Mouse (Mus musculus): ENCODE results near the gene Fgf2. TPM values are rescaled to one million over a fixed set of nuclear protein-coding genes. Genes with fewer than 3 reads are reported as not detected.

Fgf2 gene
- polyA plus RNA-seq, 1 experiment = 0.49 TPM

DNA sequence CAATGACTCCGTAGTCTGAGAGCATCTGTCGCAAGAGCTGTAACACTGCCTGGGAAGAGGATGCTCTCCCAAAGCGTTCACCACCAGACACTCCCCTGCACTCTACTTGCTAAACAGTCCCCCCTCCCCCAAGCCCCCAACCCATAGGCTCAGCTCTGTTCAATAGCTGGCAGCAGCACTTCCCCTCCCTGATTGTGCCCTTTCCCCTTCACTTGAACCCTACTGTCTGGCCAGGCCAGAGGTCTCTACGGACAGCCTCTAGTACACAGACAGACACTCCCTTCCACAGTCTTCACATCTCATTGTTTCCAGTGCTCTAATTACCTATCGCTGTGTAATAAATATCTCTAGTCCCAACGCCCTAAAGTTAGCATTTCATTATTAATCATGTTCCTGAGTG is 29.8 kb downstream of the Fgf2 start:
- no peak overlapping the region for H3ac ChIP-seq (ENCODE audit: control insufficient read depth, insufficient read length, low read depth)
- no peaks in the 10 kb centered on the region for H3K27me3 ChIP-seq (ENCODE audit: control insufficient read depth, insufficient read depth, insufficient read length)
- H3K4me3 ChIP-seq (ENCODE audit: insufficient read depth, poor library complexity, severe bottlenecking) = no peak overlapping the region
- H3K36me3 ChIP-seq (ENCODE audit: control insufficient read depth, insufficient read depth) = no peaks in the 10 kb centered on the region
- no peaks in the 10 kb centered on the region for H3K79me2 ChIP-seq (ENCODE audit: control insufficient read depth, insufficient read depth)
- no peaks in the 10 kb centered on the region for H3K79me3 ChIP-seq (ENCODE audit: low read depth)
- TF ChIP-seq CTCF (IDR thresholded peaks at IDR 0.05; ENCODE audit: control insufficient read depth, insufficient read depth, insufficient read length) = no peak

DNA sequence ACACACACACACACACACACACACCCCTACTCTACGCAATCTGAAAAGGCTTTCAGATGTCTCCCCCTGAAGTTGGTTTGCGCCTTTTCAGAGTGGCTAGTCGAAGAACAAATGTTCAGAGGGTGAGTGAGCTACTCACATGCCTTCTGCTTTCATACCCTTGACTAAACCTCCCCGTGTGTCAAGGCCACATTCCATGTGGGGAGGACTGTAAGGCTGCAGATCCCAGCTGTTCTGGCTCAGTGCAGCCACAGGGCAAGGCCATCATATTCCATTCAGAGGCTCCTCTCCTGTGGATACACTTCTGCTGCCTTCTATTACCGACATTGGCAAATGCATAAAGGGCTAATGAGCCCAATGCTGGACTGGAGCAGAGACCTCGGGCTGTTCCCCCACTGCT is 30.3 kb downstream of the Fgf2 start:
- Histone ChIP-seq H3K79me3 (ENCODE audit: low read depth) (no peaks in the 10 kb centered on the region), H3K4me3 (ENCODE audit: insufficient read depth, poor library complexity, severe bottlenecking) (no peak overlapping the region), H3K79me2 (ENCODE audit: control insufficient read depth, insufficient read depth) (no peaks in the 10 kb centered on the region), H3K36me3 (ENCODE audit: control insufficient read depth, insufficient read depth) (no peaks in the 10 kb centered on the region), H3ac (ENCODE audit: control insufficient read depth, insufficient read length, low read depth) (no peak overlapping the region), H3K27me3 (ENCODE audit: control insufficient read depth, insufficient read depth, insufficient read length) (no peaks in the 10 kb centered on the region)
- TF ChIP-seq USF1 (IDR thresholded peaks at IDR 0.05; ENCODE audit: low read depth) (no peak), FOSL1 (IDR thresholded peaks at IDR 0.05; ENCODE audit: insufficient read depth, low read length, poor library complexity, severe bottlenecking) (no peak), MAX (IDR thresholded peaks at IDR 0.05) (no peak), MYOD1 (IDR thresholded peaks at IDR 0.05; ENCODE audit: control insufficient read depth, insufficient read length, low read depth) (no peak), MYOG (IDR thresholded peaks at IDR 0.05; ENCODE audit: control insufficient read depth, extremely low read depth, insufficient read length) (no peak), CEBPB (IDR thresholded peaks at IDR 0.05; ENCODE audit: low read depth) (no peak), CTCF (IDR thresholded peaks at IDR 0.05; ENCODE audit: control insufficient read depth, insufficient read depth, insufficient read length) (no peak)

DNA sequence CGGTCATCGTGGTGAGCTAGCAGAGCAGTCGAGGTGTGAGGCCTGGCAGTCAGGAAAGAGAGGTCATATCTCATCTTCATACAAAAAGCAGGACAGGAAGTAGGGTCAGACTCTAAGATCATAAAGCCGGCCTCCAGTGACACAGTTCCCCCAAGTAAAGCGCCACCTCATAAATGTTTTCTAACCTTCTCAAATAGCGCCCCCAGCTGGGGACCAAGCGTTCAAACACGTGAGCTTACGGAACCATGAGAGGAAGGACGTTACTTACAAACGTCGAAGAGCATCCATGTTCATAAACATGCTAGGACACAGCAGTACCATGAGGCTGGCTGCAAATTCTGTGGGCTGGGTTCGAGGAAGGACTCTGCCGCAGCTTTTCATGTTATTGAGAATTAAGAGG is 31.1 kb downstream of the Fgf2 start:
- H3K27me3 ChIP-seq (ENCODE audit: control insufficient read depth, insufficient read depth, insufficient read length) = no peaks in the 10 kb centered on the region
- no peak for TF ChIP-seq USF1 (IDR thresholded peaks at IDR 0.05; ENCODE audit: low read depth)
- TF ChIP-seq MAX (IDR thresholded peaks at IDR 0.05) = no peak
- TF ChIP-seq MYOG (IDR thresholded peaks at IDR 0.05; ENCODE audit: control insufficient read depth, extremely low read depth, insufficient read length) = no peak
- TF ChIP-seq FOSL1 (IDR thresholded peaks at IDR 0.05; ENCODE audit: insufficient read depth, low read length, poor library complexity, severe bottlenecking) = no peak
- TF ChIP-seq CEBPB (IDR thresholded peaks at IDR 0.05; ENCODE audit: low read depth) = no peak
- no peak for TF ChIP-seq CTCF (IDR thresholded peaks at IDR 0.05; ENCODE audit: control insufficient read depth, insufficient read depth, insufficient read length)
- TF ChIP-seq MYOD1 (IDR thresholded peaks at IDR 0.05; ENCODE audit: control insufficient read depth, insufficient read length, low read depth) = no peak
- no peak overlapping the region for H3ac ChIP-seq (ENCODE audit: control insufficient read depth, insufficient read length, low read depth)
- no peaks in the 10 kb centered on the region for H3K79me3 ChIP-seq (ENCODE audit: low read depth)
- H3K4me3 ChIP-seq (ENCODE audit: insufficient read depth, poor library complexity, severe bottlenecking) = no peak overlapping the region
- no peaks in the 10 kb centered on the region for H3K79me2 ChIP-seq (ENCODE audit: control insufficient read depth, insufficient read depth)
- H3K36me3 ChIP-seq (ENCODE audit: control insufficient read depth, insufficient read depth) = no peaks in the 10 kb centered on the region

- Histone ChIP-seq H3K79me2 (ENCODE audit: control insufficient read depth, insufficient read depth) (no peaks in the 10 kb centered on the region), H3K36me3 (ENCODE audit: control insufficient read depth, insufficient read depth) (no peaks in the 10 kb centered on the region), H3K79me3 (ENCODE audit: low read depth) (no peaks in the 10 kb centered on the region), H3ac (ENCODE audit: control insufficient read depth, insufficient read length, low read depth) (no peak overlapping the region), H3K27me3 (ENCODE audit: control insufficient read depth, insufficient read depth, insufficient read length) (no peaks in the 10 kb centered on the region), H3K4me3 (ENCODE audit: insufficient read depth, poor library complexity, severe bottlenecking) (no peak overlapping the region)
- TF ChIP-seq MYOD1 (IDR thresholded peaks at IDR 0.05; ENCODE audit: control insufficient read depth, insufficient read length, low read depth) = no peak
- TF ChIP-seq MYOG (IDR thresholded peaks at IDR 0.05; ENCODE audit: control insufficient read depth, extremely low read depth, insufficient read length) = no peak
- no peak for TF ChIP-seq FOSL1 (IDR thresholded peaks at IDR 0.05; ENCODE audit: insufficient read depth, low read length, poor library complexity, severe bottlenecking)
- no peak for TF ChIP-seq USF1 (IDR thresholded peaks at IDR 0.05; ENCODE audit: low read depth)
- no peak for TF ChIP-seq CEBPB (IDR thresholded peaks at IDR 0.05; ENCODE audit: low read depth)
- no peak for TF ChIP-seq MAX (IDR thresholded peaks at IDR 0.05)
- no peak for TF ChIP-seq CTCF (IDR thresholded peaks at IDR 0.05; ENCODE audit: control insufficient read depth, insufficient read depth, insufficient read length)
Observed at GRCm38 (mm10) chr3:37379930-37380881, 32.1 kb downstream of the Fgf2 start.

GRCm38 (mm10) chr3:37381457-37381856 is 33.3 kb downstream of the Fgf2 start:
- TF ChIP-seq CEBPB (IDR thresholded peaks at IDR 0.05; ENCODE audit: low read depth) (no peak), CTCF (IDR thresholded peaks at IDR 0.05; ENCODE audit: control insufficient read depth, insufficient read depth, insufficient read length) (no peak), MYOG (IDR thresholded peaks at IDR 0.05; ENCODE audit: control insufficient read depth, extremely low read depth, insufficient read length) (no peak), MAX (IDR thresholded peaks at IDR 0.05) (no peak), FOSL1 (IDR thresholded peaks at IDR 0.05; ENCODE audit: insufficient read depth, low read length, poor library complexity, severe bottlenecking) (no peak), USF1 (IDR thresholded peaks at IDR 0.05; ENCODE audit: low read depth) (no peak), MYOD1 (IDR thresholded peaks at IDR 0.05; ENCODE audit: control insufficient read depth, insufficient read length, low read depth) (no peak)
- Histone ChIP-seq H3K79me2 (ENCODE audit: control insufficient read depth, insufficient read depth) (no peaks in the 10 kb centered on the region), H3K4me3 (ENCODE audit: insufficient read depth, poor library complexity, severe bottlenecking) (no peak overlapping the region), H3K79me3 (ENCODE audit: low read depth) (no peaks in the 10 kb centered on the region), H3K27me3 (ENCODE audit: control insufficient read depth, insufficient read depth, insufficient read length) (no peaks in the 10 kb centered on the region), H3ac (ENCODE audit: control insufficient read depth, insufficient read length, low read depth) (no peak overlapping the region), H3K36me3 (ENCODE audit: control insufficient read depth, insufficient read depth) (no peaks in the 10 kb centered on the region)
